Mouse (Mus musculus) left cerebral cortex, postnatal 36 days (tissue): ENCODE data around the gene Gm49368. TPM values are rescaled to one million over a fixed set of nuclear protein-coding genes. Genes with fewer than 3 reads are reported as not detected.
"Not testable (repeated sequence)": the region's sequence is repeated elsewhere in the genome, so short reads cannot be mapped to it uniquely, and the experiment has no call there.

Source experiments
- DNase-seq, 2 experiments: peaks; one replicate each; pipeline ENCODE4 v3.0.0; 2021 to 2022; ENCODE audit warnings: low spot score in 2 of 2, mixed read lengths in 1 of 2
- intact Hi-C: fragments of 180-260 bp; cut with DNase I; formaldehyde crosslinking; loops from one replicate; pipeline ENCODE4 v1.15.1; 2025
- total RNA-seq, 2 experiments: library from RNA; stranded (reverse); gene quantifications; 2 replicates each; pipeline ENCODE4 v1.2.3; 2021

Gm49368 gene
- total RNA-seq, 2 experiments from 2014 or later, result not detected

DNA sequence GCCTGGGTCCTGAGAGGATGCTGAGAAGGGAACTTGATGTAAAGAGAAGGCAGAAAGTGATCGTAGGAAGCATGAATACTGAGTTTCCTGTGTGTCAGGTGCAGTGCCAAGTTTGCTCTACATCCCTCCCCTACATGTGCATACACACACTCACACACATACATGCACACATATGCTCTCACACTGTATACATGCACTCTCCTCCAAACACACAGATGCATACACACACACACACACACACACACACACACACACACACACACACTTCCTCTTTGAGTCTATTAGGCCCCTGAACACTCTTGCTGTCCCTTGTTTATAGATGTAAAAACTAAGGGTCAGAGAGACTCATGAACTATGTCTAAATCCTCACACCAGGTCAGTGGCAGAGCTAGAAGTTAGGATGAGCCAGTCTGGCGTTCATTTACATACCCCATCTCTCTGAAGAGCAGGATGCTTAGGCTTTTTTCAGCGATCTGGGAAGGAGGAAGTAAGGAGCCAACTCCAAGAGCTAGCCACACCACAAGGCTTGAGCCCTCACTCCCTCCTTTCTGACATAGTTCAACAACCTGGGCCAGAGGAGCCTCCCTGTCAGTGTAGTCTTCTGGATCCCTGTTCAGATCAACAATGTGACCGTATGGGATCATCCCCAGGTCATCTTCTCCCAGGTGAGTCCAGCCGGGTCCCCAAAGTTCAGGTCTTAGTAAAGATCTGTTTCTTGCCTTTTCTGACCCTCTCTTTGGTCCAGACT lies 52.9 kb downstream of the Gm49368 start:
- intact Hi-C loops, result no loop called here
- DNase-seq, result no peak

- intact Hi-C loops, result no loop called here
- DNase-seq, result no peak
These were observed 53.9 kb downstream of the Gm49368 start for GRCm38 (mm10) chr7:128116396-128116795.

DNA sequence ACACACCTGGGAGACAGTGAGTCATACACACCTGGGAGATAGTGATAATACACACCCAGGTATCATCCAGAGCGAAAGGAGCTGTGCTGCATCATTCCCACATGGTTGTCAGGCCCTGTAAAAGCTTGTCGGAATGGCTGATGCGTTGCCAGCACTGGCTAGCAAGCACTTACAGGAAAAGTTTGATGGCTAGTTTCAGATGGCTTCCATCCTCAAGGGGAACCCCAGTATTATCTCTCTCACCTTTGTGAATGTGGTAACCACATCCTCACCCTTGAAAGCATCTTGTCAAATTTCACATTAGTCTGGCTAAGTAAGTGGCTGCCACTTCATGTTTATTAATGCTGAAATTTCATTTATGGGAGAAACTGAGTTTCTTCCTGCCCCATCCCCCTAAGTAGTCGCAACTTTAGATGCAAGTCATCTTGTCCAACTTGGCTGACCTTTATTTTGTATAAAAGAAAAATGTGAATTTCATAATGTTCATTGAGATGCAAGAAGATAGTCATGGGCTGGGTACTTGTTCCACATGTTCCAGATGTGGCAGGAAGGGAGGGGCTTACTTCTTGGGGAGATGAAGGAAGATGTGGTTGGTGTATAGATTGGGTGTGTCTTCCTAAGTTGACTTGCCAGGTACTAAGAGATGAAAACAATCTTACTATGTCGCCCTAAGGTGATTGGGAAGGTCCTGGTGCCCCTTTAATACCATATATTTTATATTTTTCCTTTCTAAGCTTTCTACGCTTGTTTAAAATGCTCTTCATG lies 57.4 kb downstream of the Gm49368 start:
- intact Hi-C loops, result no loop called here
- no peak for DNase-seq

- DNase-seq, result no peak
- intact Hi-C loops, result no loop called here
These were observed 66.5 kb downstream of the Gm49368 start, which contains the start of gene Itgax for GRCm38 (mm10) chr7:128128741-128129720. Gene Itgax (plus strand): TSS chr7:128129547.

DNA sequence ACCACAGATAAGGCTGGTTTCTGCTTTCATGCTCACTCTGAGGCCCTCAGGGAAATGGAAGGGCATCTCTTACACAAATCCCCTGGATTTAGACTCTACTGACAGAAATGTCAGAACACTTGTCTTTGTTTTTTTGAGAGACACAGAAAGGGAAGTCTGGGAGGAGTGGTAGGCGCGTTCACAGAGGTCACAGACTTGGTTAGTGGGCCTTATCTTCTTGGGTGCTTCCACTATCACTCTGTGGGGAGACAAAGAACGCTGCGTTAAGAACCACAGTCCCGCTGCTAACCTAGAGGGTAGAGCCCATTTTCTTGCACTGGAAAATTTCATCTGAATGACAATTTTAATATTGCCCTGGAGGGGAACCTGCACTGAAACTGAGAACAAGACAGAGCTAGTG lies 69.7 kb downstream of the Gm49368 start:
- intact Hi-C loops, result no loop called here
- DNase-seq, result no peak

DNA sequence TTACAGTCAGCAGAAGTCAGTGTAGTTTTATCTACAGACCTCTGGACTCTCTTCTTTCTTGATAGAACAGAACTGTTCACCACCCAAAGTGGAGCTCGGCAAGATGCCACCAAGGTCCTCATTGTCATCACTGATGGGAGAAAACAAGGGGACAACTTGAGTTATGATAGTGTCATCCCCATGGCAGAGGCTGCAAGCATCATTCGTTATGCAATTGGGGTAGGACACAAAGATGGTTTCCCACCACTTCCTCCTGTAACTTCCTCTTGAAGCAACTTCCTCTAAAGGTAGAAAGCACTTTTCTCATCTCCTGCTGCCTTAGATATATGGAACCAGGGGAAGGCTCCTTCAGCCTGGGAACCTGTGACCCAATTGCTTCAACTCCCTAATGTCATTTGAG lies 71.1 kb downstream of the Gm49368 start:
- DNase-seq, result no peak
- intact Hi-C loops, result no loop called here

- no peak for DNase-seq
- intact Hi-C loops, result no loop called here
These were observed 74.4 kb downstream of the Gm49368 start for GRCm38 (mm10) chr7:128136927-128137326.

- no peak for DNase-seq
- intact Hi-C loops, result no loop called here
These were observed 77.1 kb downstream of the Gm49368 start for GRCm38 (mm10) chr7:128139611-128140010.

DNA sequence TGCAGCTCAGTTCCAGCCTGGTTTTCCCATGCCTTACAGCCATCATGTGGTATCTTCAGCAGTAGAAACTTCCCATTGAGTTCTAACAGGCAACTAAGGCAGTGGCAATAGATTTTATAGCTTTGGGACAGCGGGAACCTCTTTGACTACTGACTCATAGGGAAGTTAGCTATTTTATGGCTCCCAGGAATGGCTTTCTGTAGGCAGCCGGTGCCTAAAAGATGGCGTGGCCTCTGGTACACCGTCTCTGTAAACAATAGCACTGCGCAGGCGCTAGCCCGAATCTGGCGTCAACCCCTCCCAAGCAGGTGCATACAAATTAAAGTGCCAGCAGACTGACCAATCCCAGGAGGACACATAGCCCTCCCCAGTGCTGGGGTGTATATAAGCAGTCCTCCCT lies 88.5 kb downstream of the Gm49368 start:
- DNase-seq, result no peak
- intact Hi-C loops, result no loop called here

GRCm38 (mm10) chr7:128154076-128154475 lies 91.6 kb downstream of the Gm49368 start, which contains the start of gene Itgad:
Gene Itgad (plus strand): TSS chr7:128154376.
- intact Hi-C loops, result no loop called here
- no peak for DNase-seq

DNA sequence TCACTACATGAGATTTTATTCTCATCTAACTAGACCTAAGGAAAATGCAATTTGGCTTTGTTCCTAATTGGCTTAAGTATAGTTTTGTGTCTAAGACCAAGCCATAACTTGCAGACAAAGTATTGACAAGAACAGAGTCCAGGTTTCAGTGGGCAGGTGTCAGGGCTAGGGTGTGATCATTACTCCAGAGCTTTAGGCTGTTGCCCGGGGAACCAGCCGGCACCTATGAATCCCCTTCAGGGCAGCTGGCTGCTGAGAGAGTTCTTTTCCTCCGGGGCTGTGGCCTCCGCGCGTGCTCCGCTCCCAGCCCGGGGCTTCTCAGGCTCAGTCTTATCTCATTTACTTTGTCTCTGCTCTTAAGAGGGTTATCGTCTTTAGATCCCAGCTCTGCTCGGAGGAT lies 92.4 kb downstream of the Gm49368 start:
- intact Hi-C loops, result no loop called here
- DNase-seq, result no peak

GRCm38 (mm10) chr7:128158688-128159354 lies 96.3 kb downstream of the Gm49368 start:
- DNase-seq, intact Hi-C loops: not testable (repeated sequence)

DNA sequence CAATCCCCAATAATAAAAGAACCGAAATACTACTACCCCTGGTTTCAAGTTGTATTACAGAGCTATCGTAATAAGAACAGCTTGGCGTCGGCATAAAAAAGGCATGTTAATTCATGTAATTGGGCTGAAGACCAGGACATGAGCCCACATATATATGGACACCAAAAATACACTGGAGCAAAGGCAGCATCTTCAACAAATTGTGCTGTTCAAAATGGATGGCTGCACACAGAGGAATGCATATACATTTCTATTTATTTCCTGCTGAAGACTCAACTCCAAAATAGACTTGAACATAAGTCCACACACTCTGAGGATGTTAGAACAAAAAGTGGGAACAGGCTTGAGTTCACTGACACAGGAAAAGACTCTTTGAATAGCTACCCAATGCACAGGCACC lies 101.5 kb downstream of the Gm49368 start:
- intact Hi-C loops, result no loop called here
- DNase-seq, result no peak

GRCm38 (mm10) chr7:128166391-128166790 lies 103.9 kb downstream of the Gm49368 start:
- intact Hi-C loops, result no loop called here

DNA sequence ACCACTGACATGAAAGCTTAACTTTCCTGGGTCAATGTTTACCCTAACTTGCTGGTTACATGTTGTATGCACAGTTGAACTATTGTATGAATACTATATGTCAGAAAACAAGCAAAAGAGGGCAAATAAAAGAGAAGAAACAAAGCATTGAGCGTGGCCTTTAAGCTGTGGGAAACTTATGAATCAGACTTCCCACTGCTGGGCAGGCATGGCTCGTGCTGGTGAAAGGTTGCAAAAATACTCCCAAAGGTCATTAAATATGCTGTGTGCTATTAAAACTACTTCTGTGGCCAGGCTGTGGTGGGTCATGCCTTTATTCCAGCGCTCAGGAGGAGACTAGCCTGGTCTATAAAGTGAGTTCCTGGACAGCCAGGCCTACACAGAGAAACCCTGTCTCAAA lies 107.5 kb downstream of the Gm49368 start:
- intact Hi-C loops, result no loop called here
- no peak for DNase-seq

More at GRCm38 (mm10) chr7:128166391-128166790, 103.9 kb downstream of the Gm49368 start:
- no peak for DNase-seq
